Mouse (Mus musculus): Measurements from ENCODE around the gene Gm9970. TPM values are rescaled to one million over a fixed set of nuclear protein-coding genes. Genes with fewer than 3 reads are reported as not detected.

Gene Gm9970
- total and polyA plus RNA-seq, 3 experiments, result 0.31 TPM; not detected in 2

DNA sequence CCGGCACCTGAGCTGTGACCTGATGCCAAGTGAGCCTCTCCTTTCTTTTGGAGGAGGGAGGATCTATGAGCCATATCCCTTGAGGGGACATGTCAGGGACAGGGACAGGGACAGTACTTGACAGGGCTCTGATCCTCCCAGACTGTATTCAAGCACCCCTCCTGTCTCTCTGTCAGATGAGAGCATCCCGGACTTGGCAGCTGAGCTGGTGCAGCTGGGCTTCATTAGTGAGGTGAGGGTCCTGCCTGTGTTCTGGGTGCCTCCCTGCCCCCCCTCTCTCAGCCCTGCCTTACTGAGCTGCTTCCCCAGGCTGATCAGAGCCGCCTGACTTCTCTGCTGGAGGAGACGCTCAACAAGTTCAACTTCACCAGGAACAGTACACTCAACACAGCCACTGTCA is 9.7 kb upstream of the Gm9970 start:
- H3K27me3 ChIP-seq (ENCODE audit: control insufficient read depth, insufficient read depth, low read length), result no peaks in the 10 kb centered on the region
- no peak for DNase-seq
- H3K4me1 ChIP-seq (ENCODE audit: control insufficient read depth, insufficient read depth, low read length), result peaks cover 16% of the 10 kb centered on the region
- intact Hi-C loops (cut with DNase I), result no loop called here
- TF ChIP-seq EP300 (IDR thresholded peaks at IDR 0.05; ENCODE audit: insufficient read depth, low read depth, low read length) (no peak), POLR2A (IDR thresholded peaks at IDR 0.05; ENCODE audit: insufficient read depth, low read depth, low read length) (no peak), CTCF (IDR thresholded peaks at IDR 0.05) (no peak)
- H3K4me3 ChIP-seq, result no peak overlapping the region
- peaks cover 19% of the 10 kb centered on the region for H3K36me3 ChIP-seq (ENCODE audit: control insufficient read depth, insufficient read depth, low read length)
- no peak overlapping the region for H3K9ac ChIP-seq (ENCODE audit: low read depth, low read length)
- H3K79me2 ChIP-seq (replicated peaks; ENCODE audit: control insufficient read depth, insufficient read depth, low read length), result no peaks in the 10 kb centered on the region; the same call in 1 of the 2 replicates
- H3K27ac ChIP-seq, result no peak overlapping the region
- WGBS, result 66% methylated on average over 4 of the region's 4 CpGs

DNA sequence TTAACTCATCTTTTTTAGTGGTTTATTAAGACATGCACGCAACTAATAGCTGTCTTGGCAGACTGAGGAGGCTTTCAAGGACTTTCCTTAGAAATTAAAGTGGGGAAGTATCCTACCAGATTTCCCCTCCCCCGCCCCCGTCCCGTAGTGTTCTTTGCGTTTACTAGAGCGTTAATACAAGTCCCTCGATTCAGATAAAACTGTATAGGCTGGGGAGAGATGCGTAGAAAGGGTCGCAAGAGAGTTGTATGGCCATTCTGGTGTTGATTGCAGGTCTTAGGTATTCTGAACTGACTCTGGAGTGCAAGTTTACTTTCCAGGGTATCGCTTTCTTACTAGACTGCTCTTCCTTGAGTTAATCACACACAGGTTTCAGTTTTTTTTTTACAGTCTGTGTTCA is 1.2 kb upstream of the Gm9970 start:
- no peak for TF ChIP-seq EP300 (IDR thresholded peaks at IDR 0.05; ENCODE audit: insufficient read depth, low read depth, low read length)
- no peak for TF ChIP-seq CTCF (IDR thresholded peaks at IDR 0.05)
- no peak for TF ChIP-seq POLR2A (IDR thresholded peaks at IDR 0.05; ENCODE audit: insufficient read depth, low read depth, low read length)
- Histone ChIP-seq H3K79me2 (replicated peaks; ENCODE audit: control insufficient read depth, insufficient read depth, low read length) (peaks cover 1% of the 10 kb centered on the region; the same call in 1 of the 2 replicates), H3K27ac (peak overlapping the region; percentile 98; the same call in 1 of the 2 replicates), H3K27me3 (ENCODE audit: control insufficient read depth, insufficient read depth, low read length) (no peaks in the 10 kb centered on the region), H3K4me3 (peak overlapping the region; percentile 92), H3K9ac (ENCODE audit: low read depth, low read length) (peak overlapping the region; percentile 43), H3K4me1 (ENCODE audit: control insufficient read depth, insufficient read depth, low read length) (peaks cover 6% of the 10 kb centered on the region), H3K36me3 (ENCODE audit: control insufficient read depth, insufficient read depth, low read length) (peaks cover 15% of the 10 kb centered on the region)
- DNase-seq, result no peak
- intact Hi-C loops (cut with DNase I), result loop anchor here (5.0 kb wide), 1 partner anchor 1610 kb away; the partner anchor contains the start of gene Prr14l
- WGBS, result 9% methylated on average over 10 of the region's 10 CpGs

DNA sequence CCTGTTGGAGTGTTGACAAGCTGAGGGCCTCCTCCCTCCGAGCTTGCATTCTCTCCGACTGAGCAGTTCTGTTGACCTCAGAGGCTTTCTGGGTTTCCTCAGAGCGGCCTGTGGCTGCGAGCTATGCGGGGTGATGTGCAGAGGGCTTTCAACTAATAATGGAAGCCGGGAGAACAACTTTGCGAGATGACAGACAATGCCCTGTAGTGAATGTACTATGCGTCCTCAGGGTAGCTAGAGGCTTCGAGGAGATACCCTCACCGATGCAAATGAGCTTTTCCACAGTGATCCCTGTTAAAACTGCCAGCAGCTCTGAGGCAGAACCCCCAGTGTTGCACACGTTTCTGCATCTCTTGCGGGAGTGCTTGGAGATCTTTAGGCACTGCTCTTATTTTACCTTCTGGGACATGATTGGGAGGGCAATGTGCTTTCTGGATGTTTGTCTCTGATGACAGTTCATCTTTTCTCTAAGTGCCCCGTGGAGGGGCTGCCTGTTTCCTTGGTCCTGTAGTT is 546 bp upstream of the Gm9970 start:
- Histone ChIP-seq H3K9ac (ENCODE audit: low read depth, low read length) (peak overlapping the region; percentile 78), H3K27ac (peak overlapping the region; percentile 98), H3K4me3 (peak overlapping the region; percentile 92), H3K36me3 (ENCODE audit: control insufficient read depth, insufficient read depth, low read length) (peaks cover 10% of the 10 kb centered on the region), H3K27me3 (ENCODE audit: control insufficient read depth, insufficient read depth, low read length) (no peaks in the 10 kb centered on the region), H3K79me2 (replicated peaks; ENCODE audit: control insufficient read depth, insufficient read depth, low read length) (peaks cover 1% of the 10 kb centered on the region; the same call in 1 of the 2 replicates), H3K4me1 (ENCODE audit: control insufficient read depth, insufficient read depth, low read length) (peaks cover 6% of the 10 kb centered on the region)
- TF ChIP-seq POLR2A (IDR thresholded peaks at IDR 0.05; ENCODE audit: insufficient read depth, low read depth, low read length), result peak; percentile 40; the same call in 1 of the 2 replicates
- TF ChIP-seq CTCF (IDR thresholded peaks at IDR 0.05), result no peak
- TF ChIP-seq EP300 (IDR thresholded peaks at IDR 0.05; ENCODE audit: insufficient read depth, low read depth, low read length), result no peak
- under 1% methylated on average over 13 of the region's 13 CpGs for WGBS
- no peak for DNase-seq
- intact Hi-C loops (cut with DNase I), result loop anchor here (1.0 to 5.0 kb wide), 2 partner anchors 48 to 1611 kb away; partner anchors contain the start of genes Eif2b4, Prr14l and Snx17

DNA sequence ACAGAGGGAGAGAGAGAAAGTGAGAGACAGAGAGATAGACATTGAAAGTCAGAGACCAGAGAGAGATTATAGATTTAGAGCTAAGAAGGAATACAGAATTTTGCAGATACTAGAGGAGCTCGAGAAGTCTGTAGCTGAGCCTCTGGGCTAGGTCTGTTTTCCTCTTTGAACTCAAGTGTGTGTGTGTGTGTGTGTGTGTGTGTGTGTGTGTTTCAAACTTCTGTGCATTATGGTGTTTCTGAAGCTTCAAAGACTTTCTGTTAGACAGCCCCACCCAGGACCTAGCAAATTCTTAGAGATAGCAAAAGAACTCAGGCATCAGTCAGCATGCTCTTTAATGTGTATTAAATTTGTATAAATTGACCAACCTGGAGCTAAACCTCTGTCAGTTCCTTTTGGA is 14.4 kb downstream of the Gm9970 start:
- Histone ChIP-seq H3K79me2 (replicated peaks; ENCODE audit: control insufficient read depth, insufficient read depth, low read length) (no peaks in the 10 kb centered on the region), H3K4me3 (no peak overlapping the region), H3K4me1 (ENCODE audit: control insufficient read depth, insufficient read depth, low read length) (no peaks in the 10 kb centered on the region), H3K36me3 (ENCODE audit: control insufficient read depth, insufficient read depth, low read length) (no peaks in the 10 kb centered on the region), H3K9ac (ENCODE audit: low read depth, low read length) (no peak overlapping the region), H3K27me3 (ENCODE audit: control insufficient read depth, insufficient read depth, low read length) (no peaks in the 10 kb centered on the region), H3K27ac (no peak overlapping the region)
- no peak for DNase-seq
- 63% methylated on average over 1 of the region's 1 CpGs for WGBS
- intact Hi-C loops (cut with DNase I), result no loop called here
- TF ChIP-seq CTCF (IDR thresholded peaks at IDR 0.05) (no peak), POLR2A (IDR thresholded peaks at IDR 0.05; ENCODE audit: insufficient read depth, low read depth, low read length) (no peak), EP300 (IDR thresholded peaks at IDR 0.05; ENCODE audit: insufficient read depth, low read depth, low read length) (no peak)

DNA sequence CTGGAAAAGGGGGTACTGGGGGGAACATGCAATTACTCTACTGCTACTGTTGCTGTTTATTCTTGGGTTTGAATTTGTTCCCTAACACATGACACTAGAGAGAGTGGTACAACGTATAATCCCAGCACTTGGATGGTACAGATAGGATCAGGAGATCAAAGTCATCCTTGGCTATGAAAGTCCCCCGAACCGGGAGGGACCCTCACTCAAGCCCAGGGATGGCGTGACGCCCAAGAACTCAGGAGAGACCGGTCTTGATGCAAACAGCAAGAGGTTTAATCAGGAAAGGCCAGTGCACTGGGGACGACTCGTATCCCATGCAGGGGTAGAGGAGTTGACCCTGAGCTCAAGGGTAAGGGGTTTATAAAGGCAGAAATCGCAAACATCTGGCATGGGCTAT is 18.3 kb downstream of the Gm9970 start:
- intact Hi-C loops (cut with DNase I), result loop anchor here (5.0 kb wide), 1 partner anchor 105 kb away; no protein-coding TSS in a partner anchor
- Histone ChIP-seq H3K27me3 (ENCODE audit: control insufficient read depth, insufficient read depth, low read length) (no peaks in the 10 kb centered on the region), H3K4me3 (no peak overlapping the region), H3K79me2 (replicated peaks; ENCODE audit: control insufficient read depth, insufficient read depth, low read length) (0 out of 2 replicates have a peak, but pooled peaks cover 2% of the 10 kb centered on the region), H3K4me1 (ENCODE audit: control insufficient read depth, insufficient read depth, low read length) (peaks cover 6% of the 10 kb centered on the region), H3K9ac (ENCODE audit: low read depth, low read length) (no peak overlapping the region), H3K36me3 (ENCODE audit: control insufficient read depth, insufficient read depth, low read length) (peaks cover 7% of the 10 kb centered on the region), H3K27ac (no peak overlapping the region)
- no peak for DNase-seq
- TF ChIP-seq EP300 (IDR thresholded peaks at IDR 0.05; ENCODE audit: insufficient read depth, low read depth, low read length) (no peak), POLR2A (IDR thresholded peaks at IDR 0.05; ENCODE audit: insufficient read depth, low read depth, low read length) (no peak), CTCF (IDR thresholded peaks at IDR 0.05) (no peak)
- 95% methylated on average over 9 of the region's 9 CpGs for WGBS

DNA sequence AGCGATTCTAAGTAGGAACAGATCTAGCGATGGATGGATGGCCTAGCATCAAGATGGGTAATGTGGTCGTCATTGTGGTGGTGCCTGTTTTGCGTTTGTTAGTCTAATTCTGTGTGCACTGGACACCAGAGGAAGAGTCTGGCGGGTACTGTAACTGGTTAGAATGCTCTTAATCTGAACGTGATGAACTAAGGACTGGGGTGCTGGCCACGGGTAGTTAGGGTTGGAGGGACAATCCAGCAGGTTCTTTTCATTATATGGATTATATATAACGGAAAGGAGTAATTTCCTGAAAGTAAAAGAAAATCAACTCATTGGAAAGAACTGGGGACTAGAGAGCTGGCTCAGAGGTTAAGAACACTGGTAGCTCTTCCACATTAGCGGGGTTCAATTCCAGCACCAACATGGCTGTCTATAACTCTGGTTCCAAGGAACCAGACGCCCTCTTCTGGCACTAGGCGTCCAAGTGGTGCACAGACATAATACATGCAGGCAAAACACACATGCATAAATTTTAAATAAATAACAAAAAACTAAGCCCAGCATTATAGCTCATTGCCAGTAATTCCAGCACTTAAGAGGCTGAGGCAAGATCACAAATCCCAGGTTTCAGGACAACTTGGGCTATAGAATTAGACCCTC is 19.6 kb downstream of the Gm9970 start:
- H3K4me1 ChIP-seq (ENCODE audit: control insufficient read depth, insufficient read depth, low read length), result peaks cover 6% of the 10 kb centered on the region
- peak overlapping the region; percentile 98 for H3K4me3 ChIP-seq
- WGBS, result 20% methylated on average over 11 of the region's 11 CpGs
- DNase-seq, result no peak
- peak overlapping the region; percentile 73; the same call in 1 of the 2 replicates for H3K9ac ChIP-seq (ENCODE audit: low read depth, low read length)
- no peak for TF ChIP-seq POLR2A (IDR thresholded peaks at IDR 0.05; ENCODE audit: insufficient read depth, low read depth, low read length)
- peak; percentile 41 for TF ChIP-seq CTCF (IDR thresholded peaks at IDR 0.05)
- TF ChIP-seq EP300 (IDR thresholded peaks at IDR 0.05; ENCODE audit: insufficient read depth, low read depth, low read length), result no peak
- peaks cover 7% of the 10 kb centered on the region for H3K36me3 ChIP-seq (ENCODE audit: control insufficient read depth, insufficient read depth, low read length)
- intact Hi-C loops (cut with DNase I), result loop anchor here (2.0 to 5.0 kb wide), 3 partner anchors 19 to 106 kb away; partner anchors contain the start of genes Mpv17 and Zfp513
- H3K27ac ChIP-seq, result peak overlapping the region; percentile 92
- no peaks in the 10 kb centered on the region for H3K27me3 ChIP-seq (ENCODE audit: control insufficient read depth, insufficient read depth, low read length)
- H3K79me2 ChIP-seq (replicated peaks; ENCODE audit: control insufficient read depth, insufficient read depth, low read length), result peaks cover 4% of the 10 kb centered on the region

Measured in heart, adult 2 months (tissue).